Mouse (Mus musculus) liver, embryonic 11.5 days (tissue): ENCODE results near the gene Inpp5d. TPM values are rescaled to one million over a fixed set of nuclear protein-coding genes. Genes with fewer than 3 reads are reported as not detected.

Source experiments
- ATAC-seq: fragments of 200-750 bp; cut with Nextera tagmentation; replicated peaks from 2 replicates; pipeline ENCODE4 v1.8.0; 2017; ENCODE audit warnings: moderate number of reproducible peaks, mild to moderate bottlenecking, moderate TSS enrichment, moderate library complexity; ENCODE audit not compliant: low FRiP score
- DNase-seq: peaks from one replicate; pipeline ENCODE4 v3.0.0-alpha.2; 2017; ENCODE audit warnings: low spot score
- H3K27ac ChIP-seq: fragments of 300-500 bp; sonication (generic); 2 replicates; pipeline ENCODE4 v1.5.1; 2014; ENCODE audit warnings: mild to moderate bottlenecking, low read depth, low read length, control low read depth
- H3K27me3 ChIP-seq: fragments of 300-500 bp; sonication (generic); replicated peaks from 2 replicates; pipeline ENCODE4 v1.6.1; 2014; ENCODE audit warnings: low read length, mixed read lengths; ENCODE audit not compliant: control insufficient read depth, insufficient read depth
- H3K36me3 ChIP-seq: fragments of 300-500 bp; sonication (generic); 2 replicates; pipeline ENCODE4 v1.6.1; 2014; ENCODE audit warnings: mild to moderate bottlenecking, low read length, moderate library complexity, mixed read lengths; ENCODE audit not compliant: control insufficient read depth, insufficient read depth
- H3K4me1 ChIP-seq: fragments of 300-500 bp; sonication (generic); replicated peaks from 2 replicates; pipeline ENCODE4 v1.6.1; 2014; ENCODE audit warnings: low read length, mixed read lengths; ENCODE audit not compliant: control insufficient read depth, insufficient read depth
- H3K4me2 ChIP-seq: fragments of 300-500 bp; sonication (generic); 2 replicates; pipeline ENCODE4 v1.6.1; 2014; ENCODE audit warnings: mild to moderate bottlenecking, control low read depth, moderate library complexity
- H3K4me3 ChIP-seq: fragments of 300-500 bp; sonication (generic); 2 replicates; pipeline ENCODE4 v1.5.1; 2014; ENCODE audit warnings: low read depth, low read length, control low read depth
- H3K9ac ChIP-seq: fragments of 300-500 bp; sonication (generic); 2 replicates; pipeline ENCODE4 v1.6.1; 2014; ENCODE audit warnings: low read depth, low read length, control low read depth
- H3K9me3 ChIP-seq: fragments of 300-500 bp; sonication (generic); 2 replicates; pipeline ENCODE4 v1.6.1; 2016; ENCODE audit warnings: low read length, inconsistent platforms, mixed read lengths; ENCODE audit not compliant: control insufficient read depth
- WGBS: fragments of 180-500 bp; shearing (Covaris S2); extraction: QIAGEN DNeasy Blood & Tissue Kit; methylation state at CpG from one replicate; pipeline ENCODE4 v1.1.7; 2014; 5-methylcytosine and 5-hydroxymethylcytosine counted together
- polyA plus RNA-seq: library from polyadenylated mRNA; unstranded; fragments of >200 nt; fragmentation: Nextera tagmentation; extraction: Ambion mirVana; gene quantifications from 2 replicates; pipeline ENCODE4 v1.2.1, GENCODE M21; 2014

Gene Inpp5d
- polyA plus RNA-seq, 1 experiment from 2014 or later = 30.8 TPM

GRCm38 (mm10) chr1:87709661-87710270 is 89.7 kb downstream of the Inpp5d start:
- H3K36me3 ChIP-seq = peaks cover 6% of the 10 kb centered on the region; the same call in 1 of the 2 replicates
- no peak overlapping the region for H3K27ac ChIP-seq
- H3K4me3 ChIP-seq = no peak overlapping the region
- no peak overlapping the region for H3K4me2 ChIP-seq
- peaks cover 11% of the 10 kb centered on the region for H3K4me1 ChIP-seq
- ATAC-seq (no peak), DNase-seq (no peak)
- 82% methylated on average over 7 of the region's 7 CpGs for WGBS
- no peaks in the 10 kb centered on the region for H3K27me3 ChIP-seq
- H3K9ac ChIP-seq = no peak overlapping the region
- no peaks in the 10 kb centered on the region for H3K9me3 ChIP-seq

GRCm38 (mm10) chr1:87711938-87712613 is 92.0 kb downstream of the Inpp5d start:
- ATAC-seq = peak; percentile 92
- H3K27ac ChIP-seq = peak overlapping the region; percentile 67
- H3K4me2 ChIP-seq = peak overlapping the region; percentile 36
- H3K4me3 ChIP-seq = no peak overlapping the region
- no peak for DNase-seq
- H3K27me3 ChIP-seq = no peaks in the 10 kb centered on the region
- WGBS = 56% methylated on average over 10 of the region's 10 CpGs
- peaks cover 6% of the 10 kb centered on the region; the same call in 1 of the 2 replicates for H3K36me3 ChIP-seq
- H3K9me3 ChIP-seq = no peaks in the 10 kb centered on the region
- no peak overlapping the region for H3K9ac ChIP-seq
- H3K4me1 ChIP-seq = peaks cover 11% of the 10 kb centered on the region

- H3K27ac ChIP-seq = peak overlapping the region; percentile 67
- peaks cover 6% of the 10 kb centered on the region; the same call in 1 of the 2 replicates for H3K36me3 ChIP-seq
- no peaks in the 10 kb centered on the region for H3K9me3 ChIP-seq
- ATAC-seq (peak; percentile 41; the same call in 1 of the 2 replicates), DNase-seq (no peak)
- H3K4me1 ChIP-seq = peaks cover 11% of the 10 kb centered on the region
- H3K4me3 ChIP-seq = no peak overlapping the region
- H3K9ac ChIP-seq = no peak overlapping the region
- peak overlapping the region; percentile 28 for H3K4me2 ChIP-seq
- no peaks in the 10 kb centered on the region for H3K27me3 ChIP-seq
- 70% methylated on average over 1 of the region's 1 CpGs for WGBS
Measured at GRCm38 (mm10) chr1:87712614-87712971, 92.5 kb downstream of the Inpp5d start.

GRCm38 (mm10) chr1:87721382-87721781 is 101.3 kb downstream of the Inpp5d start:
- no peaks in the 10 kb centered on the region for H3K9me3 ChIP-seq
- H3K9ac ChIP-seq = no peak overlapping the region
- H3K27me3 ChIP-seq = no peaks in the 10 kb centered on the region
- no peak overlapping the region for H3K27ac ChIP-seq
- ATAC-seq (peak; percentile 45; the same call in 1 of the 2 replicates), DNase-seq (no peak)
- H3K4me3 ChIP-seq = no peak overlapping the region
- no peak overlapping the region for H3K4me2 ChIP-seq
- WGBS = 46% methylated on average over 8 of the region's 8 CpGs
- peaks cover 3% of the 10 kb centered on the region; the same call in 1 of the 2 replicates for H3K36me3 ChIP-seq
- H3K4me1 ChIP-seq = no peaks in the 10 kb centered on the region

- peaks cover 3% of the 10 kb centered on the region; the same call in 1 of the 2 replicates for H3K36me3 ChIP-seq
- H3K4me3 ChIP-seq = no peak overlapping the region
- no peak overlapping the region for H3K4me2 ChIP-seq
- no peaks in the 10 kb centered on the region for H3K4me1 ChIP-seq
- ATAC-seq = no peak
- H3K27ac ChIP-seq = no peak overlapping the region
- WGBS = 50% methylated on average over 2 of the region's 2 CpGs
- H3K9me3 ChIP-seq = no peaks in the 10 kb centered on the region
- H3K27me3 ChIP-seq = no peaks in the 10 kb centered on the region
- no peak for DNase-seq
- no peak overlapping the region for H3K9ac ChIP-seq
Measured at GRCm38 (mm10) chr1:87722081-87722480, 102.0 kb downstream of the Inpp5d start.

GRCm38 (mm10) chr1:87723351-87723750 is 103.2 kb downstream of the Inpp5d start:
- Histone ChIP-seq H3K4me3 (no peak overlapping the region), H3K9ac (no peak overlapping the region), H3K4me1 (no peaks in the 10 kb centered on the region), H3K36me3 (peaks cover 3% of the 10 kb centered on the region; the same call in 1 of the 2 replicates), H3K27ac (no peak overlapping the region), H3K4me2 (no peak overlapping the region), H3K27me3 (no peaks in the 10 kb centered on the region), H3K9me3 (no peaks in the 10 kb centered on the region)
- DNase-seq (no peak), ATAC-seq (no peak)
- WGBS = 62% methylated on average over 4 of the region's 4 CpGs

- H3K27ac ChIP-seq = no peak overlapping the region
- DNase-seq = no peak
- WGBS = 78% methylated on average over 2 of the region's 2 CpGs
Measured at GRCm38 (mm10) chr1:87729070-87729469, 109.0 kb downstream of the Inpp5d start.

GRCm38 (mm10) chr1:87729850-87730249 is 109.7 kb downstream of the Inpp5d start:
- Histone ChIP-seq H3K4me1 (no peaks in the 10 kb centered on the region), H3K36me3 (no peaks in the 10 kb centered on the region), H3K4me3 (no peak overlapping the region), H3K27ac (no peak overlapping the region), H3K4me2 (no peak overlapping the region), H3K27me3 (no peaks in the 10 kb centered on the region), H3K9ac (no peak overlapping the region), H3K9me3 (no peaks in the 10 kb centered on the region)
- DNase-seq (no peak), ATAC-seq (no peak)
- WGBS = 79% methylated on average over 6 of the region's 6 CpGs

More at GRCm38 (mm10) chr1:87729070-87729469, 109.0 kb downstream of the Inpp5d start:
- Histone ChIP-seq H3K4me1 (no peaks in the 10 kb centered on the region), H3K4me2 (no peak overlapping the region), H3K27me3 (no peaks in the 10 kb centered on the region), H3K9me3 (no peaks in the 10 kb centered on the region), H3K9ac (no peak overlapping the region), H3K4me3 (no peak overlapping the region), H3K36me3 (no peaks in the 10 kb centered on the region)
- no peak for ATAC-seq

GRCm38 (mm10) chr1:87730271-87730670 is 110.2 kb downstream of the Inpp5d start:
- no peak overlapping the region for H3K27ac ChIP-seq
- no peak overlapping the region for H3K4me2 ChIP-seq
- 84% methylated on average over 7 of the region's 7 CpGs for WGBS
- no peaks in the 10 kb centered on the region for H3K27me3 ChIP-seq
- ATAC-seq (no peak), DNase-seq (no peak)
- no peak overlapping the region for H3K4me3 ChIP-seq
- H3K4me1 ChIP-seq = no peaks in the 10 kb centered on the region
- no peaks in the 10 kb centered on the region for H3K36me3 ChIP-seq
- no peaks in the 10 kb centered on the region for H3K9me3 ChIP-seq
- no peak overlapping the region for H3K9ac ChIP-seq
